ENCODE assay signal across 25 mouse cellular contexts in genomic region chr10:127160081-127160480, GRCm38 (mm10). TPM values are rescaled to one million over a fixed set of nuclear protein-coding genes. Genes with fewer than 3 reads are reported as not detected.
A peak's percentile ranks its signal among the peaks of the same experiment; 100 is the strongest.
DNase-seq lines count a peak whose midpoint lies in the region; ATAC-seq and TF ChIP-seq lines count a peak whose summit lies in the region.
"Had no signal": no experiment of that assay in that cellular context is flagged by ENCODE, and none has a peak within 500 bp of the region (broad histone marks: within the 10 kb centered on the region; RNA-seq: fewer than 3 reads in every experiment).

No protein-coding gene starts in this region.

- ATAC-seq in frontal cortex, adult (ENCODE audit: low TSS enrichment): peak; percentile 29; the same call in 1 of the 2 replicates
- ATAC-seq in liver, embryonic 16.5 days (ENCODE audit: low read depth): 0 out of 2 replicates have a peak, but pooled peaks have one; percentile 6
- no peak for ATAC-seq in liver, embryonic 12.5 days
- ATAC-seq: CD4-positive, CD25-positive, alpha-beta regulatory T cell, adult 4 months; forebrain, embryonic 14.5 days had no signal

- no peak overlapping the region for H3K9ac ChIP-seq in liver, embryonic 16.5 days (ENCODE audit: low read depth, low read length)
- no peak overlapping the region for H3K9ac ChIP-seq in liver, embryonic 12.5 days
- H3K9ac ChIP-seq: embryonic facial prominence, embryonic 15.5 days had no signal

- H3K27me3 ChIP-seq in liver, embryonic 16.5 days (ENCODE audit: control insufficient read depth, insufficient read depth, low read depth, low read length): peaks cover 3% of the 10 kb centered on the region
- H3K27me3 ChIP-seq in liver, embryonic 12.5 days (replicated peaks): peaks cover 25% of the 10 kb centered on the region
- H3K27me3 ChIP-seq: embryonic facial prominence, embryonic 15.5 days had no signal

- H3K9me3 ChIP-seq in liver, embryonic 16.5 days (replicated peaks; ENCODE audit: control insufficient read depth, low read length): no peaks in the 10 kb centered on the region
- no peaks in the 10 kb centered on the region for H3K9me3 ChIP-seq in liver, embryonic 12.5 days (replicated peaks)
- H3K9me3 ChIP-seq: embryonic facial prominence, embryonic 15.5 days; forebrain, embryonic 10.5 days; G1E; heart, embryonic 10.5 days had no signal

- peaks cover 5% of the 10 kb centered on the region for H3K4me1 ChIP-seq in liver, embryonic 16.5 days (ENCODE audit: control insufficient read depth, low read depth, low read length)
- peaks cover 16% of the 10 kb centered on the region for H3K4me1 ChIP-seq in liver, embryonic 12.5 days

- no peaks in the 10 kb centered on the region for H3K36me3 ChIP-seq in liver, embryonic 16.5 days (ENCODE audit: control insufficient read depth, insufficient read depth)
- H3K36me3 ChIP-seq in liver, embryonic 12.5 days: no peaks in the 10 kb centered on the region
- H3K36me3 ChIP-seq: embryonic facial prominence, embryonic 15.5 days; forebrain, embryonic 10.5 days; heart, embryonic 10.5 days had no signal

- no peak for DNase-seq in frontal cortex, postnatal 10 days (ENCODE audit: low spot score in 2 of 2)
- DNase-seq in layer of hippocampus, adult 2 months (ENCODE audit: low spot score in 2 of 2): no peak
- DNase-seq in layer of hippocampus, postnatal 10 days (ENCODE audit: low spot score in 2 of 2): no peak
- peak; percentile 53 for DNase-seq in yolk sac, embryonic 10.5 days (ENCODE audit: low spot score)
- DNase-seq: adrenal gland, adult 8-10 months; adrenal gland, postnatal 36 days; B cell, adult 2 months; cerebellum, adult 11 months; cerebellum, adult 8-10 months; cerebellum, postnatal 14 days; embryo, embryonic 11 days; gastrocnemius, postnatal 10 days; heart, adult 18-20 months; heart, postnatal 10 days; heart, postnatal 4 days had no signal

- H3K4me3 ChIP-seq in layer of hippocampus, adult 2 months: no peak overlapping the region
- no peak overlapping the region for H3K4me3 ChIP-seq in liver, embryonic 16.5 days (ENCODE audit: low read depth, low read length)
- no peak overlapping the region for H3K4me3 ChIP-seq in liver, embryonic 12.5 days
- H3K4me3 ChIP-seq: embryonic facial prominence, embryonic 15.5 days; erythroblast, embryonic 14.5 days; forebrain, embryonic 10.5 days; heart, embryonic 10.5 days had no signal

- WGBS in liver, embryonic 16.5 days (ENCODE audit: insufficient replicate concordance): 64% methylated on average over 9 of the region's 9 CpGs
- WGBS in liver, embryonic 12.5 days (ENCODE audit: insufficient replicate concordance): 70% methylated on average over 9 of the region's 9 CpGs

- peak overlapping the region; percentile 67; the same call in 1 of the 2 replicates for H3K27ac ChIP-seq in layer of hippocampus, adult 2 months
- no peak overlapping the region for H3K27ac ChIP-seq in liver, embryonic 16.5 days (ENCODE audit: low read length)
- no peak overlapping the region for H3K27ac ChIP-seq in liver, embryonic 12.5 days
- H3K27ac ChIP-seq: embryonic facial prominence, embryonic 15.5 days; forebrain, embryonic 10.5 days; heart, embryonic 10.5 days had no signal

- H3K4me2 ChIP-seq in liver, embryonic 16.5 days (ENCODE audit: low read depth, low read length): no peak overlapping the region
- no peak overlapping the region for H3K4me2 ChIP-seq in liver, embryonic 12.5 days
- H3K4me2 ChIP-seq: embryonic facial prominence, embryonic 15.5 days had no signal

- no peak for TF ChIP-seq CTCF in layer of hippocampus, adult 2 months (conservative IDR thresholded peaks at IDR 0.05)

RNA-seq across cellular contexts. Expression of gene B4galnt1, which starts 4.9 kb away (rescaled TPM):
- total RNA-seq in layer of hippocampus, adult 2 months (2021): 100 to 1,000 TPM; 116 to 123 TPM
- 100 to 1,000 TPM; 107 to 116 TPM for total RNA-seq in layer of hippocampus, postnatal 10 days (2021)
- 18.7 and 24.3 TPM in 2 replicates for polyA plus RNA-seq in liver, embryonic 16.5 days (2015; fragmentation: Nextera tagmentation; extraction: Ambion mirVana)
- 12.6 TPM in 2 replicates for polyA plus RNA-seq in liver, embryonic 12.5 days (2016; fragmentation: Nextera tagmentation; extraction: Ambion mirVana)

RNA-seq across cellular contexts. Expression of gene Slc26a10, which starts 20.4 kb away (rescaled TPM):
- 10 to 100 TPM; 21.9 to 25.4 TPM for total RNA-seq in layer of hippocampus, adult 2 months (2021)
- 1 to 10 TPM; 2.0 to 2.6 TPM for total RNA-seq in layer of hippocampus, postnatal 10 days (2021)
- polyA plus RNA-seq in liver, embryonic 16.5 days (2015; fragmentation: Nextera tagmentation; extraction: Ambion mirVana): 2.2 and 2.7 TPM in 2 replicates
- 3.0 and 3.6 TPM in 2 replicates for polyA plus RNA-seq in liver, embryonic 12.5 days (2016; fragmentation: Nextera tagmentation; extraction: Ambion mirVana)
- polyA plus RNA-seq: erythroblast, embryonic 14.5 days had no signal

RNA-seq across cellular contexts. Expression of gene Arhgef25, which starts 29.8 kb away (rescaled TPM):
- 100 to 1,000 TPM; 395 to 408 TPM for total RNA-seq in layer of hippocampus, adult 2 months (2021)
- 100 to 1,000 TPM; 125 to 132 TPM for total RNA-seq in layer of hippocampus, postnatal 10 days (2021)
- polyA plus RNA-seq in liver, embryonic 16.5 days (2015; fragmentation: Nextera tagmentation; extraction: Ambion mirVana): 4.8 and 5.7 TPM in 2 replicates
- polyA plus RNA-seq in liver, embryonic 12.5 days (2016; fragmentation: Nextera tagmentation; extraction: Ambion mirVana): 14.3 and 17.4 TPM in 2 replicates

RNA-seq across cellular contexts. Expression of gene Dtx3, which starts 35.4 kb away (rescaled TPM):
- 100 to 1,000 TPM; 227 to 255 TPM for total RNA-seq in layer of hippocampus, adult 2 months (2021)
- total RNA-seq in layer of hippocampus, postnatal 10 days (2021): 100 to 1,000 TPM; 187 to 203 TPM
- polyA plus RNA-seq in liver, embryonic 16.5 days (2015; fragmentation: Nextera tagmentation; extraction: Ambion mirVana): 13.4 and 14.8 TPM in 2 replicates
- polyA plus RNA-seq in liver, embryonic 12.5 days (2016; fragmentation: Nextera tagmentation; extraction: Ambion mirVana): 33.2 and 36.9 TPM in 2 replicates

RNA-seq across cellular contexts. Expression of gene Os9, which starts 39.1 kb away (rescaled TPM):
- 100 to 1,000 TPM; 100 to 102 TPM for total RNA-seq in layer of hippocampus, adult 2 months (2021)
- total RNA-seq in layer of hippocampus, postnatal 10 days (2021): 10 to 100 TPM; 94.3 to 98.3 TPM
- polyA plus RNA-seq in liver, embryonic 16.5 days (2015; fragmentation: Nextera tagmentation; extraction: Ambion mirVana): 58.9 and 65.6 TPM in 2 replicates
- 49.5 and 51.4 TPM in 2 replicates for polyA plus RNA-seq in liver, embryonic 12.5 days (2016; fragmentation: Nextera tagmentation; extraction: Ambion mirVana)

Comparison
In these comparisons a context has a peak if more than half of its experiments do, and no peak if none do; other contexts are left out.
1. RNA of gene Slc26a10, which starts 20.4 kb away (total RNA-seq): 21.9 to 25.4 TPM in layer of hippocampus, adult 2 months; 2.0 to 2.6 TPM in layer of hippocampus, postnatal 10 days; every median in the first group is over 4 times any median in the second.